Mouse (Mus musculus): Measurements from ENCODE around the gene Rad51b.

Rad51b gene

GRCm38 (mm10) chr12:79380190-79380589, 83.1 kb downstream of the Rad51b start:
- DNase-seq (ENCODE audit: low read depth, low spot score) = no peak

GRCm38 (mm10) chr12:79381489-79381888, 84.4 kb downstream of the Rad51b start:
- no peak for DNase-seq (ENCODE audit: low read depth, low spot score)

GRCm38 (mm10) chr12:79382416-79382815, 85.3 kb downstream of the Rad51b start:
- DNase-seq (ENCODE audit: low read depth, low spot score) = no peak

- DNase-seq (ENCODE audit: low read depth, low spot score) = no peak
Observed at GRCm38 (mm10) chr12:79383583-79383982, 86.5 kb downstream of the Rad51b start.

GRCm38 (mm10) chr12:79384787-79385186, 87.7 kb downstream of the Rad51b start:
- no peak for DNase-seq (ENCODE audit: low read depth, low spot score)

GRCm38 (mm10) chr12:79385199-79385598, 88.1 kb downstream of the Rad51b start:
- DNase-seq (ENCODE audit: low read depth, low spot score) = no peak

- DNase-seq (ENCODE audit: low read depth, low spot score) = no peak
Observed at GRCm38 (mm10) chr12:79387886-79388285, 90.8 kb downstream of the Rad51b start.

- DNase-seq (ENCODE audit: low read depth, low spot score) = no peak
Observed at GRCm38 (mm10) chr12:79389251-79389650, 92.2 kb downstream of the Rad51b start.

GRCm38 (mm10) chr12:79389971-79390370, 92.9 kb downstream of the Rad51b start:
- DNase-seq (ENCODE audit: low read depth, low spot score) = no peak

- DNase-seq (ENCODE audit: low read depth, low spot score) = no peak
Observed at GRCm38 (mm10) chr12:79393636-79394035, 96.6 kb downstream of the Rad51b start.

GRCm38 (mm10) chr12:79403992-79404391, 106.9 kb downstream of the Rad51b start:
- DNase-seq (ENCODE audit: low read depth, low spot score) = no peak

GRCm38 (mm10) chr12:79404494-79404893, 107.4 kb downstream of the Rad51b start:
- no peak for DNase-seq (ENCODE audit: low read depth, low spot score)

GRCm38 (mm10) chr12:79408677-79409076, 111.6 kb downstream of the Rad51b start:
- DNase-seq (ENCODE audit: low read depth, low spot score) = no peak

- DNase-seq (ENCODE audit: low read depth, low spot score) = no peak
Observed at GRCm38 (mm10) chr12:79409126-79409860, 112.2 kb downstream of the Rad51b start.

- DNase-seq (ENCODE audit: low read depth, low spot score) = no peak
Observed at GRCm38 (mm10) chr12:79412894-79413507, 115.9 kb downstream of the Rad51b start.

- DNase-seq (ENCODE audit: low read depth, low spot score) = no peak
Observed at GRCm38 (mm10) chr12:79417360-79417759, 120.3 kb downstream of the Rad51b start.

GRCm38 (mm10) chr12:79420605-79421004, 123.5 kb downstream of the Rad51b start:
- no peak for DNase-seq (ENCODE audit: low read depth, low spot score)

GRCm38 (mm10) chr12:79429507-79430291, 132.6 kb downstream of the Rad51b start:
- no peak for DNase-seq (ENCODE audit: low read depth, low spot score)

- DNase-seq (ENCODE audit: low read depth, low spot score) = no peak
Observed at GRCm38 (mm10) chr12:79431138-79431537, 134.1 kb downstream of the Rad51b start.

- DNase-seq (ENCODE audit: low read depth, low spot score) = no peak
Observed at GRCm38 (mm10) chr12:79433724-79434442, 136.8 kb downstream of the Rad51b start.

GRCm38 (mm10) chr12:79435474-79435873, 138.4 kb downstream of the Rad51b start:
- no peak for DNase-seq (ENCODE audit: low read depth, low spot score)

- no peak for DNase-seq (ENCODE audit: low read depth, low spot score)
Observed at GRCm38 (mm10) chr12:79436035-79436434, 139.0 kb downstream of the Rad51b start.

All from telencephalon, adult 2 months (tissue).